Mouse (Mus musculus): ENCODE measurements around the gene Hmgb2.

DNA sequence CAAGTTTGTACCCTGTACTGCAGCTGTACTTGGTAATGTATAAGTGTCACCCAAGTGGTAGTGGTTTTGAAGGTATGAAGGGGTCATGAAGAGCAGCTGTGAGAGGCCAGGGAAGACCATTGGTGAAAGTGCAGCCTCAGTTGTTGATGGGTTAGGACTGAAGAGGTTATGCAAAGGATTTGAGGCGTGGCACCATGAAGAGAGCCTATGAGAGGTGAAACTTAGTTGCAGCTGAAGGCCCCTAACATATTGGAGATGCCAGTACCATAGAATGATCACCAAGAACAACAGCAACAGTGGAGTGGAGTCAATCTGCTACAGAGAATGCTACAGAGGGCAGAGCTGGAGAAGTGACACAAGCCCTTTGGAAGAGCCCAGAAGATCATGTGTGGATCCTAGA lies 22.3 kb upstream of the Hmgb2 start:
- TF ChIP-seq CTCF (IDR thresholded peaks at IDR 0.05; ENCODE audit: insufficient read depth, low read length) (no peak), POLR2A (IDR thresholded peaks at IDR 0.05; ENCODE audit: borderline replicate concordance, extremely low read depth, low read depth, low read length) (no peak)

Measured in lung, adult 2 months (tissue).